Comparison of ENCODE assay signal across 15 mouse cellular contexts in the genomic region with DNA sequence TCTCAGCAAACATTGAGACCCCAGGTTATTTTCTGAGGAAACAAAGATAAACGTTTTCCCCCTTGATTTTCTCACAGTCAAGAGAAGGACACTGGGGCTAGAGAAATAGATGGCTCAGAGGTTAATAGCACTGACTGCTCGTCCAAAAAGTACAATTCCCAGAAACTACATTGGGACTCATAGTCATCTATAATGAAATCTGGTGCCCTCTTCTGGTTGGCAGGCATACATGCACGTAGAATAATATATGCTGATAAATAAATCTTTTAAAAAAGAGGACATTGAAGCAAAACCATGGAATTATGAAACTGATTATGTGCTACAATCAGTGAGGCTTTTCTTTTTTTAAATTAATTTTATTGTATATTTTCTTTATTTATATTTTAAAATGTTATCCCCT. TPM values are rescaled to one million over a fixed set of nuclear protein-coding genes. Genes with fewer than 3 reads are reported as not detected.
DNase-seq lines count a peak whose midpoint lies in the region; ATAC-seq and TF ChIP-seq lines count a peak whose summit lies in the region.
"Had no signal": no experiment of that assay in that cellular context is flagged by ENCODE, and none has a peak within 500 bp of the region (broad histone marks: within the 10 kb centered on the region; RNA-seq: fewer than 3 reads in every experiment).

No protein-coding gene starts in this region.

- peak; percentile 22 for DNase-seq in hindbrain, embryonic 11.5 days (ENCODE audit: low spot score)
- no peak for DNase-seq in hindbrain, embryonic 10.5 days (ENCODE audit: low spot score)
- DNase-seq in midbrain, postnatal 0 days (ENCODE audit: low spot score), result peak; percentile 34
- DNase-seq in embryo, embryonic 11.5 days (ENCODE audit: low read depth, low spot score), result peak; percentile 14
- DNase-seq in natural killer cell, adult 2 months (ENCODE audit: low spot score in 2 of 2), result no peak
- no peak for DNase-seq in heart, embryonic 10.5 days (ENCODE audit: low spot score)
- DNase-seq: cerebellum, adult 11 months; kidney, postnatal 25 days; right cerebral cortex, postnatal 25 days had no signal

- H3K4me2 ChIP-seq in hindbrain, embryonic 11.5 days (replicated peaks; ENCODE audit: low read depth, low read length), result no peak overlapping the region
- no peak overlapping the region for H3K4me2 ChIP-seq in midbrain, postnatal 0 days (ENCODE audit: low read depth, low read length, poor library complexity, severe bottlenecking)
- H3K4me2 ChIP-seq in midbrain, embryonic 16.5 days (ENCODE audit: low read length), result no peak overlapping the region
- H3K4me2 ChIP-seq: heart, embryonic 11.5 days; midbrain, embryonic 15.5 days had no signal

- TF ChIP-seq CTCF in midbrain, postnatal 0 days (IDR thresholded peaks at IDR 0.05), result peak; percentile 76

- ATAC-seq in hindbrain, embryonic 11.5 days (ENCODE audit: low FRiP score), result no peak
- no peak for ATAC-seq in midbrain, postnatal 0 days (ENCODE audit: low FRiP score)
- no peak for ATAC-seq in midbrain, embryonic 16.5 days
- ATAC-seq: midbrain, embryonic 15.5 days had no signal

- no peaks in the 10 kb centered on the region for H3K9me3 ChIP-seq in hindbrain, embryonic 11.5 days (ENCODE audit: control insufficient read depth, low read length)
- no peaks in the 10 kb centered on the region for H3K9me3 ChIP-seq in hindbrain, embryonic 10.5 days
- H3K9me3 ChIP-seq in midbrain, postnatal 0 days (ENCODE audit: low read length), result no peaks in the 10 kb centered on the region
- H3K9me3 ChIP-seq in midbrain, embryonic 16.5 days (replicated peaks; ENCODE audit: control insufficient read depth, low read length, poor library complexity, severe bottlenecking), result no peaks in the 10 kb centered on the region
- H3K9me3 ChIP-seq in heart, embryonic 10.5 days, result no peaks in the 10 kb centered on the region
- H3K9me3 ChIP-seq: forebrain, embryonic 10.5 days; midbrain, embryonic 15.5 days had no signal

- no peaks in the 10 kb centered on the region for H3K36me3 ChIP-seq in hindbrain, embryonic 11.5 days (ENCODE audit: control insufficient read depth, insufficient read depth, low read length)
- H3K36me3 ChIP-seq in hindbrain, embryonic 10.5 days, result no peaks in the 10 kb centered on the region
- H3K36me3 ChIP-seq in midbrain, postnatal 0 days (ENCODE audit: insufficient read depth, low read length), result no peaks in the 10 kb centered on the region
- H3K36me3 ChIP-seq in midbrain, embryonic 16.5 days (ENCODE audit: control insufficient read depth, insufficient read depth, low read length), result no peaks in the 10 kb centered on the region
- no peaks in the 10 kb centered on the region for H3K36me3 ChIP-seq in heart, embryonic 10.5 days
- H3K36me3 ChIP-seq: forebrain, embryonic 10.5 days; midbrain, embryonic 15.5 days had no signal

- H3K9ac ChIP-seq in hindbrain, embryonic 11.5 days (ENCODE audit: low read depth, low read length), result no peak overlapping the region
- no peak overlapping the region for H3K9ac ChIP-seq in midbrain, postnatal 0 days (replicated peaks; ENCODE audit: low read length, poor library complexity, severe bottlenecking)
- no peak overlapping the region for H3K9ac ChIP-seq in midbrain, embryonic 16.5 days (ENCODE audit: low read depth, low read length)
- H3K9ac ChIP-seq: midbrain, embryonic 15.5 days had no signal

- H3K27me3 ChIP-seq in hindbrain, embryonic 11.5 days (ENCODE audit: control insufficient read depth, insufficient read depth, low read length), result no peaks in the 10 kb centered on the region
- H3K27me3 ChIP-seq in hindbrain, embryonic 10.5 days (ENCODE audit: insufficient read depth, poor library complexity, severe bottlenecking), result no peaks in the 10 kb centered on the region
- no peaks in the 10 kb centered on the region for H3K27me3 ChIP-seq in midbrain, postnatal 0 days (ENCODE audit: insufficient read depth, low read length)
- no peaks in the 10 kb centered on the region for H3K27me3 ChIP-seq in midbrain, embryonic 16.5 days (ENCODE audit: control insufficient read depth, insufficient read depth, low read depth, low read length)
- no peaks in the 10 kb centered on the region for H3K27me3 ChIP-seq in heart, embryonic 10.5 days (ENCODE audit: insufficient read depth, poor library complexity, severe bottlenecking)
- H3K27me3 ChIP-seq: midbrain, embryonic 15.5 days had no signal

- H3K27ac ChIP-seq in hindbrain, embryonic 11.5 days (ENCODE audit: low read depth, low read length), result no peak overlapping the region
- H3K27ac ChIP-seq in hindbrain, embryonic 10.5 days, result no peak overlapping the region
- no peak overlapping the region for H3K27ac ChIP-seq in midbrain, postnatal 0 days (ENCODE audit: low read depth, low read length)
- no peak overlapping the region for H3K27ac ChIP-seq in midbrain, embryonic 16.5 days (ENCODE audit: low read length)
- no peak overlapping the region for H3K27ac ChIP-seq in heart, embryonic 10.5 days
- H3K27ac ChIP-seq: forebrain, embryonic 10.5 days; midbrain, embryonic 15.5 days had no signal

- no peaks in the 10 kb centered on the region for H3K4me1 ChIP-seq in hindbrain, embryonic 11.5 days (replicated peaks; ENCODE audit: control insufficient read depth, insufficient read depth, low read length)
- H3K4me1 ChIP-seq in hindbrain, embryonic 10.5 days (replicated peaks), result no peaks in the 10 kb centered on the region
- no peaks in the 10 kb centered on the region for H3K4me1 ChIP-seq in midbrain, postnatal 0 days (ENCODE audit: insufficient read depth, low read length)
- no peaks in the 10 kb centered on the region for H3K4me1 ChIP-seq in midbrain, embryonic 16.5 days (ENCODE audit: control insufficient read depth, insufficient read depth, low read length)
- H3K4me1 ChIP-seq in heart, embryonic 10.5 days, result no peaks in the 10 kb centered on the region
- H3K4me1 ChIP-seq: forebrain, embryonic 10.5 days; midbrain, embryonic 15.5 days had no signal

- WGBS in hindbrain, embryonic 11.5 days, result 55% methylated on average over 3 of the region's 3 CpGs
- WGBS in hindbrain, embryonic 10.5 days, result 61% methylated on average over 3 of the region's 3 CpGs
- WGBS in midbrain, postnatal 0 days, result 50% methylated on average over 3 of the region's 3 CpGs
- 44% methylated on average over 3 of the region's 3 CpGs for WGBS in midbrain, embryonic 16.5 days
- WGBS in heart, embryonic 10.5 days, result 52% methylated on average over 3 of the region's 3 CpGs

- no peak overlapping the region for H3K4me3 ChIP-seq in hindbrain, embryonic 11.5 days (ENCODE audit: low read depth, low read length)
- no peak overlapping the region for H3K4me3 ChIP-seq in hindbrain, embryonic 10.5 days
- no peak overlapping the region for H3K4me3 ChIP-seq in midbrain, postnatal 0 days (ENCODE audit: low read depth, low read length)
- no peak overlapping the region for H3K4me3 ChIP-seq in midbrain, embryonic 16.5 days (ENCODE audit: low read depth, low read length)
- no peak overlapping the region for H3K4me3 ChIP-seq in heart, embryonic 10.5 days
- H3K4me3 ChIP-seq: forebrain, embryonic 10.5 days; midbrain, embryonic 15.5 days had no signal

RNA-seq across cellular contexts. Expression of a gene that starts 14.7 kb away (rescaled TPM):
- polyA plus RNA-seq in hindbrain, embryonic 11.5 days (2014; fragmentation: Nextera tagmentation; extraction: Ambion mirVana), result not detected in 2 replicates
- not detected in 2 replicates for polyA plus RNA-seq in hindbrain, embryonic 10.5 days (2016; fragmentation: Nextera tagmentation; extraction: Ambion mirVana)
- total RNA-seq in midbrain, postnatal 0 days (2014; rRNA removed), result 0.11 TPM in 1 of 2 replicates, not detected in the other
- polyA plus RNA-seq in midbrain, postnatal 0 days (2015; fragmentation: Nextera tagmentation; extraction: Ambion mirVana), result not detected in 2 replicates
- not detected in 2 replicates for polyA plus RNA-seq in midbrain, embryonic 16.5 days (2015; fragmentation: Nextera tagmentation; extraction: Ambion mirVana)
- not detected in 2 replicates for polyA plus RNA-seq in heart, embryonic 10.5 days (2016; fragmentation: Nextera tagmentation; extraction: Ambion mirVana)
- polyA plus RNA-seq: forebrain, embryonic 10.5 days; heart, embryonic 11.5 days; limb, embryonic 11.5 days; midbrain, embryonic 15.5 days had no signal

RNA-seq across cellular contexts. Expression of a gene that starts 44.4 kb away (rescaled TPM):
- not detected in 2 replicates for polyA plus RNA-seq in hindbrain, embryonic 11.5 days (2014; fragmentation: Nextera tagmentation; extraction: Ambion mirVana)
- not detected in 2 replicates for polyA plus RNA-seq in hindbrain, embryonic 10.5 days (2016; fragmentation: Nextera tagmentation; extraction: Ambion mirVana)
- total RNA-seq in midbrain, postnatal 0 days (2014; rRNA removed), result not detected in 2 replicates
- polyA plus RNA-seq in midbrain, postnatal 0 days (2015; fragmentation: Nextera tagmentation; extraction: Ambion mirVana), result not detected in 2 replicates
- not detected in 2 replicates for polyA plus RNA-seq in midbrain, embryonic 16.5 days (2015; fragmentation: Nextera tagmentation; extraction: Ambion mirVana)
- not detected in 2 replicates for polyA plus RNA-seq in heart, embryonic 10.5 days (2016; fragmentation: Nextera tagmentation; extraction: Ambion mirVana)
- polyA plus RNA-seq: forebrain, embryonic 10.5 days; heart, embryonic 11.5 days; limb, embryonic 11.5 days; midbrain, embryonic 15.5 days; thymus, postnatal 0 days had no signal

Comparison
In these comparisons a context has a peak if more than half of its experiments do, and no peak if none do; other contexts are left out.
1. DNase-seq: peak in hindbrain, embryonic 11.5 days (single experiment), midbrain, postnatal 0 days (single experiment) and embryo, embryonic 11.5 days (single experiment); none in hindbrain, embryonic 10.5 days (single experiment), natural killer cell, adult 2 months (0 of 2) and heart, embryonic 10.5 days (single experiment).